Mouse (Mus musculus) cerebellum, adult 2 months (tissue): ENCODE measurements around the gene Oas1g.
"Not testable (repeated sequence)": the region's sequence is repeated elsewhere in the genome, so short reads cannot be mapped to it uniquely, and the experiment has no call there.

Source experiments
- CTCF ChIP-seq: fragments of 200-500 bp; IDR thresholded peaks from 2 replicates; pipeline ENCODE4 v1.5.1; 2011; ENCODE audit warnings: low read depth, mild to moderate bottlenecking, control low read depth, low read length, moderate library complexity, borderline replicate concordance; ENCODE audit not compliant: insufficient read depth
- POLR2A ChIP-seq: fragments of 200-500 bp; IDR thresholded peaks from 2 replicates; pipeline ENCODE4 v1.6.1; 2011; ENCODE audit warnings: low read length, control low read depth, borderline replicate concordance; ENCODE audit not compliant: insufficient read depth

DNA sequence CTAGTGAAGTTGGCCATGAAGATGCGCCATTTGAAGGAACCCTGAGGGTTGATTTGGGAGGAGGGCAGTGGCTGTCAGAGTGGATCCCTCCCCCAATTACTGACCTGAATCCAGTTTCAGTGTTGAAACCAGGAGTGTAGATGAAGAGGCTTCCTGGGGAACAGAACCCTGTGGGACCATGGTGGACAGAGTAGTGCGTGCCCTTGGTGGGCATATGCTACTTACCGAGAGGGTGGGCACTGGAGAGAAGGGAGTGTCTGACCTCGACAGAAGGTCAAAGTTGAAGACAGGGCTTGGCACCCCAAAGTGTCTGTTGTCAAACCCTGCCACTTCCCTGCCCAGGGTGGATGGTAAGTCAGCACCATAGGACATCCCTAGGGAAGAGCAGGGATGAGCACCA, 6.5 kb upstream of the Oas1g start:
- not testable (repeated sequence) for TF ChIP-seq CTCF, POLR2A
